Mouse (Mus musculus) liver, adult 2 months (tissue): ENCODE results near the gene Borcs5. TPM values are rescaled to one million over a fixed set of nuclear protein-coding genes. Genes with fewer than 3 reads are reported as not detected.
A peak's percentile ranks its signal among the peaks of the same experiment; 100 is the strongest.

Experiments used
- DNase-seq: peaks from one replicate; pipeline ENCODE4 v3.0.0-alpha.2; 2011; ENCODE audit warnings: low read depth, low spot score; ENCODE audit errors: extremely low read depth
- H3K27ac ChIP-seq: fragments of 200-500 bp; replicated peaks from 2 replicates; pipeline ENCODE4 v1.5.1; 2012; ENCODE audit warnings: low read depth, mild to moderate bottlenecking, control low read depth, inconsistent platforms, low read length; ENCODE audit not compliant: insufficient read depth
- H3K27me3 ChIP-seq: fragments of 200-500 bp; 2 replicates; pipeline ENCODE4 v1.6.1; 2012; ENCODE audit warnings: mild to moderate bottlenecking, moderate library complexity, low read length, inconsistent platforms; ENCODE audit not compliant: control insufficient read depth, insufficient read depth
- H3K36me3 ChIP-seq: fragments of 200-500 bp; 2 replicates; pipeline ENCODE4 v1.6.1; 2012; ENCODE audit warnings: low read length, inconsistent platforms; ENCODE audit not compliant: control insufficient read depth, insufficient read depth
- H3K4me1 ChIP-seq: fragments of 200-500 bp; 2 replicates; pipeline ENCODE4 v1.6.1; 2011; ENCODE audit warnings: low read length; ENCODE audit not compliant: control insufficient read depth, insufficient read depth
- H3K4me3 ChIP-seq: fragments of 200-500 bp; 2 replicates; pipeline ENCODE4 v1.5.1; 2011; ENCODE audit warnings: low read depth, mild to moderate bottlenecking, control low read depth, low read length, moderate library complexity; ENCODE audit not compliant: insufficient read depth
- H3K79me2 ChIP-seq: fragments of 200-500 bp; 2 replicates; pipeline ENCODE4 v1.6.1; 2012; ENCODE audit warnings: inconsistent platforms, mild to moderate bottlenecking, low read length, moderate library complexity; ENCODE audit not compliant: control insufficient read depth, insufficient read depth
- H3K9ac ChIP-seq: fragments of 200-500 bp; 2 replicates; pipeline ENCODE4 v1.6.1; 2012; ENCODE audit warnings: low read depth, mild to moderate bottlenecking, control low read depth, inconsistent platforms, low read length
- CTCF ChIP-seq: fragments of 200-500 bp; IDR thresholded peaks from 2 replicates; pipeline ENCODE4 v1.5.1; 2011; ENCODE audit warnings: low read depth, low read length, control low read depth
- POLR2A ChIP-seq: fragments of 200-500 bp; IDR thresholded peaks from 2 replicates; pipeline ENCODE4 v1.6.1; 2011; ENCODE audit warnings: low read length, control low read depth; ENCODE audit not compliant: insufficient read depth; ENCODE audit errors: extremely low read depth
- WGBS: fragments of 180-500 bp; shearing (Covaris S2); methylation state at CpG from one replicate; pipeline ENCODE4 v1.1.7; 2018; 5-methylcytosine and 5-hydroxymethylcytosine counted together
- polyA plus RNA-seq: library from polyadenylated mRNA; depleted of rRNA; stranded (reverse); fragments of >200 nt; gene quantifications from 2 replicates; pipeline ENCODE4 v1.2.3, GENCODE M21; 2012
- total RNA-seq: library from RNA; depleted of rRNA; stranded (reverse); fragments of >200 nt; gene quantifications from 2 replicates; pipeline ENCODE4 v1.2.3, GENCODE M21; 2014

Borcs5 gene
- total and polyA plus RNA-seq, 2 experiments: 5.7 to 11.5 TPM

- Histone ChIP-seq H3K36me3 (no peaks in the 10 kb centered on the region), H3K27me3 (no peaks in the 10 kb centered on the region), H3K27ac (no peak overlapping the region), H3K4me1 (peaks cover 11% of the 10 kb centered on the region), H3K79me2 (no peaks in the 10 kb centered on the region; the same call in 1 of the 2 replicates), H3K4me3 (no peak overlapping the region), H3K9ac (no peak overlapping the region)
- 16% methylated on average over 9 of the region's 9 CpGs for WGBS
- peak; percentile 77 for DNase-seq
- TF ChIP-seq POLR2A: no peak
- TF ChIP-seq CTCF: peak; percentile 57
These were observed 20.0 kb downstream of the Borcs5 start for GRCm38 (mm10) chr6:134659108-134659958.

- H3K79me2 ChIP-seq: no peaks in the 10 kb centered on the region; the same call in 1 of the 2 replicates
These were observed 21.6 kb downstream of the Borcs5 start for GRCm38 (mm10) chr6:134660714-134661406.

GRCm38 (mm10) chr6:134664573-134664972 lies 25.3 kb downstream of the Borcs5 start:
- 25% methylated on average over 5 of the region's 5 CpGs for WGBS
- H3K4me1 ChIP-seq: peaks cover 11% of the 10 kb centered on the region
- peak overlapping the region; percentile 23; the same call in 1 of the 2 replicates for H3K4me3 ChIP-seq
- H3K27ac ChIP-seq: peak overlapping the region; percentile 99
- no peaks in the 10 kb centered on the region for H3K36me3 ChIP-seq
- peak overlapping the region; percentile 80 for H3K9ac ChIP-seq
- no peaks in the 10 kb centered on the region for H3K27me3 ChIP-seq
- peaks cover 3% of the 10 kb centered on the region; the same call in 1 of the 2 replicates for H3K79me2 ChIP-seq
- DNase-seq: peak; percentile 100
- TF ChIP-seq POLR2A: no peak
- TF ChIP-seq CTCF: no peak

More at GRCm38 (mm10) chr6:134660714-134661406, 21.6 kb downstream of the Borcs5 start:
- Histone ChIP-seq H3K27ac (peak overlapping the region; percentile 56; the same call in 1 of the 2 replicates), H3K27me3 (no peaks in the 10 kb centered on the region), H3K36me3 (no peaks in the 10 kb centered on the region), H3K4me1 (peaks cover 11% of the 10 kb centered on the region), H3K9ac (no peak overlapping the region), H3K4me3 (no peak overlapping the region)
- WGBS: 35% methylated on average over 8 of the region's 8 CpGs
- no peak for TF ChIP-seq CTCF
- no peak for TF ChIP-seq POLR2A
- peak; percentile 77 for DNase-seq

GRCm38 (mm10) chr6:134665817-134666216 lies 26.5 kb downstream of the Borcs5 start:
- no peak overlapping the region for H3K4me3 ChIP-seq
- no peak for DNase-seq
- no peaks in the 10 kb centered on the region for H3K36me3 ChIP-seq
- peaks cover 6% of the 10 kb centered on the region; the same call in 1 of the 2 replicates for H3K79me2 ChIP-seq
- WGBS: 87% methylated on average over 9 of the region's 9 CpGs
- no peak overlapping the region for H3K27ac ChIP-seq
- H3K9ac ChIP-seq: no peak overlapping the region
- peaks cover 7% of the 10 kb centered on the region for H3K4me1 ChIP-seq
- TF ChIP-seq POLR2A (no peak), CTCF (no peak)
- H3K27me3 ChIP-seq: no peaks in the 10 kb centered on the region

DNA sequence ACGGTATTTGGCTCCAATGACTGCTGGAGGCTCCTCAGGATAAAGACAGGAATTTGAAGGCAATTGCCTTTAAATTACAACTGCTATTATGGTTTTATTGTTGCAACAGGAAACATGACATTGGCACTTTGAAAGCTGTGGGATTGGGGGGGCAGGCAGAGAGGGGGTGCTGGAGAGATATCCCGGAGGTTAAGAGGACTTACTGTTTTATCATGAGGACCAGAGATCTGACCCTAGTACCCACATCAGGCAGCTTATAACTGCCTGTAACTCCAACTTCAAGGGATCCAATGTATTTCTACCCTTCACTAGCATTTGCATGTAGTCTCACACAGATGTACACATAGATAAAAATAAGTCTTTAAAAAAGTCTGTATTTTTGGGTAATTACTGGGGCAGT lies 29.2 kb downstream of the Borcs5 start:
- peaks cover 3% of the 10 kb centered on the region; the same call in 1 of the 2 replicates for H3K4me1 ChIP-seq
- peaks cover 6% of the 10 kb centered on the region; the same call in 1 of the 2 replicates for H3K79me2 ChIP-seq
- TF ChIP-seq POLR2A (no peak), CTCF (no peak)
- WGBS: 94% methylated on average over 2 of the region's 2 CpGs
- no peaks in the 10 kb centered on the region for H3K27me3 ChIP-seq
- no peak for DNase-seq
- H3K27ac ChIP-seq: no peak overlapping the region
- no peak overlapping the region for H3K4me3 ChIP-seq
- H3K36me3 ChIP-seq: no peaks in the 10 kb centered on the region
- H3K9ac ChIP-seq: no peak overlapping the region
